Mouse (Mus musculus): ENCODE data around the gene Bnip2.

GRCm38 (mm10) chr9:70007506-70008248 lies 18.4 kb downstream of the Bnip2 start:
- no peak for TF ChIP-seq POLR2A (IDR thresholded peaks at IDR 0.05; ENCODE audit: extremely low read depth, insufficient read depth, low read length)
- no peak for TF ChIP-seq CTCF (IDR thresholded peaks at IDR 0.05; ENCODE audit: extremely low read depth, insufficient read depth, low read length)

All from cortical plate, adult 2 months (tissue).